Mouse (Mus musculus) heart, embryonic 10.5 days (tissue): ENCODE data around the gene Gipc3. TPM values are rescaled to one million over a fixed set of nuclear protein-coding genes. Genes with fewer than 3 reads are reported as not detected.

ENCODE experiments used
- DNase-seq: peaks from one replicate; pipeline ENCODE4 v3.0.0-alpha.2; 2017; ENCODE audit warnings: low spot score
- H3K27ac ChIP-seq: fragments of 300-500 bp; sonication (generic); 2 replicates; pipeline ENCODE4 v1.5.1; 2016; ENCODE audit warnings: mild to moderate bottlenecking
- H3K27me3 ChIP-seq: fragments of 300-500 bp; sonication (generic); 2 replicates; pipeline ENCODE4 v1.6.1; 2016; ENCODE audit warnings: mild to moderate bottlenecking; ENCODE audit not compliant: poor library complexity, insufficient read depth, severe bottlenecking
- H3K36me3 ChIP-seq: fragments of 300-500 bp; sonication (generic); 2 replicates; pipeline ENCODE4 v1.6.1; 2016; ENCODE audit warnings: mild to moderate bottlenecking, moderate library complexity
- H3K4me1 ChIP-seq: fragments of 300-500 bp; sonication (generic); 2 replicates; pipeline ENCODE4 v1.6.1; 2016; ENCODE audit warnings: mild to moderate bottlenecking
- H3K4me3 ChIP-seq: fragments of 300-500 bp; sonication (generic); 2 replicates; pipeline ENCODE4 v1.5.1; 2016; ENCODE audit warnings: mild to moderate bottlenecking, moderate library complexity
- H3K9me3 ChIP-seq: fragments of 300-500 bp; sonication (generic); 2 replicates; pipeline ENCODE4 v1.6.1; 2016; ENCODE audit warnings: mild to moderate bottlenecking, moderate library complexity
- WGBS: fragments of 180-500 bp; shearing (Covaris S2); methylation state at CpG from one replicate; pipeline ENCODE4 v1.1.7; 2016; 5-methylcytosine and 5-hydroxymethylcytosine counted together
- polyA plus RNA-seq: library from polyadenylated mRNA; unstranded; fragments of >200 nt; fragmentation: Nextera tagmentation; extraction: Ambion mirVana; gene quantifications from 2 replicates; pipeline ENCODE4 v1.2.1, GENCODE M21; 2016

Gene Gipc3
- polyA plus RNA-seq, 1 experiment from 2014 or later = not detected

DNA sequence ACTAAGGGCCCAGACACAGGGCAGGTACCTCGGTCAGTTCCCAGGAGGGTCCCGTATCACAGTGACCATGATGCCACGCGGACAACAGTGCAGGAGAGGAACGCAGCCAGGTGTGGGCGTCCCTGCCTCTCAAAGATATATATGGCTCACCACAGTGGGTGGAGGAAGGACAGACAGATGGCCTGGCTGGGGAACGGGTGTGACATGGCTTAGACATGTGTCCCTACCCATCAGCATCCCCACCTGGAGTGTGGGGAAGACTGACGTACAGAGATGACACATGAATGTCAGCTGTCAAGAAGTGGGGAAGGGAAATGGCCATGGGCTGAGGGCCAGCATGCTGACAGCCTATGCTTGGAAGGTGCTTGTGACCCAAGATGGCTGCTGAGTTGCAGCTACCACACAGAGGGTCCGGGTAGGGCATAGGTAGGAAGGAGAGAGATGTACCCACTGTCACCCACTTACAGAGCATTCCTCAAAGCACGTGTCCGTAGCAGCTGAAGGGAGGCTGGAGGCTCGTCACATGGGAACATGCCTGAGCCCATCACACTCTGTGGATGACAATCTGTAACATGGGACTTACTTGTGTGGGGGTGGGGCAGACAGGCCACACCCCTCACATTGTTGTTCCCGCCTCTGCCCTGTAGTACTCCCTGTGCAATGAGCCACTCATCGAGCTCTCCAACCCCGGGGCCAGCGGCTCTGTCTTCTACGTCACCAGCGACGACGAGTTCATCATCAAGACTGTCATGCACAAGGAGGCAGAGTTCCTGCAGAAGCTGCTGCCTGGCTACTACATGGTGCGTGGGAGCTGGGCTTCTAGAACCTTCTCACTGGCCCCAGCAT, 36.0 kb downstream of the Gipc3 start:
- Histone ChIP-seq H3K36me3 (peaks cover 68% of the 10 kb centered on the region), H3K9me3 (no peaks in the 10 kb centered on the region), H3K27me3 (no peaks in the 10 kb centered on the region), H3K4me1 (peaks cover 31% of the 10 kb centered on the region), H3K4me3 (no peak overlapping the region), H3K27ac (no peak overlapping the region)
- WGBS = 91% methylated on average over 21 of the region's 21 CpGs
- no peak for DNase-seq

DNA sequence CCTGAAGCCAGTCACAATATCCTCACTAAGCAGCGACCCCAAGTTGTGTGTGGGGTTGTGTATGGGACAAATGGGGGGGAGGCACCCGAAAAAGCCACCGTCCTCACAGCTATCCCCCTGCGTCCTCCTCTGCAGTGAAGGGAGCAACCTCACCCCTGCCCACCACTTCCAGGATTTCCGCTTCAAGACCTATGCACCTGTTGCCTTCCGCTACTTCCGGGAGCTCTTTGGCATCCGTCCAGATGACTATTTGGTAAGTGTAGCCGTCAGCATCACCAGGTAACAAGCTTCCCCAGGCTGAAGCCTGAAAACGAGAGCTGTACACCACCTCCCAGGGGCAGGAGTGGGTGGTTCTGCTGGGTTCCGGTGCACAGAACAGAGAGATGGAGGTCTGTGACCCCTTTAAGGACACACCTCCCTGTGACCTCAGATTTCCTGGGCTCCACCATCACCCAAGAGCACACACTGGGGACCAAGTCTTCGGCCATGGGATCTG, 36.8 kb downstream of the Gipc3 start:
- Histone ChIP-seq H3K27ac (no peak overlapping the region), H3K27me3 (no peaks in the 10 kb centered on the region), H3K4me3 (no peak overlapping the region), H3K9me3 (no peaks in the 10 kb centered on the region), H3K4me1 (peaks cover 40% of the 10 kb centered on the region), H3K36me3 (peaks cover 59% of the 10 kb centered on the region)
- no peak for DNase-seq
- 90% methylated on average over 12 of the region's 12 CpGs for WGBS

DNA sequence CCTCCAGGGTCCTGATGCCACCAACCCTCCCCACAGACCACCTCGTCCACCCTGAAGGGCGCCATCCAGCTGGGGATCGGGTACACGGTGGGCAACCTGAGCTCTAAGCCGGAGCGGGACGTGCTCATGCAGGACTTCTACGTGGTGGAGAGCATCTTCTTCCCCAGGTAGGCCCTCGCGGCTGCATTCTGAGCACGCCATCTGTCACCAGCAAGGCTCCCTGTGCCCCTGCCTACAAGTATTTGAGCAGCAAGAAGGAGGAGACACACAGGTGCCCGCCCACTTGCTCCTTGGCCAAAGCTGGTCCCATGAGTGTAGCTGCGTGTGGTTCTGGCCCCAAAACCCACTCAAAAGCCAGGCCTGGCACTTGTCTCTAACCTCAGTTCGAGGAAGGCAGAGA, 37.4 kb downstream of the Gipc3 start:
- Histone ChIP-seq H3K36me3 (peaks cover 54% of the 10 kb centered on the region), H3K27ac (no peak overlapping the region), H3K4me1 (peaks cover 45% of the 10 kb centered on the region), H3K27me3 (no peaks in the 10 kb centered on the region), H3K4me3 (no peak overlapping the region), H3K9me3 (no peaks in the 10 kb centered on the region)
- WGBS = 90% methylated on average over 14 of the region's 14 CpGs
- DNase-seq = no peak

DNA sequence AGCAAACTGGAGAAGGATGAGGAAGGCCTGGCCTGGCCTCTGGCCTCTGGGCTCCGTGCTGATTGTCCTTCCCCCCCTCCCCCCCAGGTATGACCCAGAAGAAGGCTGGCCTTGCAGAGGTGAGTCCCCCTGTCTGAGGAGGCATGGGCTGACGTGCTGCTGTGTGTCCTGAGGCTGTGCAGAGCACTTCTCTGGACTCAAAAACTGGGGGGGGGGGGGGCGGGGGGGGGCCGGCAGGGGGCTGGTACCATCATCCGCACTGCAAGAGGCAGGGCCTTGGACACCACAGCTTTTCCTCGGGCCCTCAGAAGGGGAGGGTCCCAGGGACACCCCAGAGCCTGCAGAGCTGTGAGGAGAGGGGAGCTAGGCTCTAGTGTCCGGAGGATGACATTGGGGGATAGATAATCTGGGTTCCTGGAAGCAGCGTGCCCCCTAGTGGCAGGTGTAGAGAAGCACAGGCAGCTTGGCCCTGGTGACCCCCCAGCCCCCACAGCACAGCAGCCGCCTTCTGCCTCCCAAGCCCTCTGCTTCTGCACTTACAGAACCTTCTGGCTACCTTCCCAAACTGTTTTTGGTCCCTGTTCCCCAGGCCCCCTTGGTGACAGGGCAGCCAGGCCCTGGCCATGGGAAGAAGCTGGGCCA, 38.3 kb downstream of the Gipc3 start:
- no peak for DNase-seq
- Histone ChIP-seq H3K27me3 (no peaks in the 10 kb centered on the region), H3K9me3 (no peaks in the 10 kb centered on the region), H3K4me1 (peaks cover 55% of the 10 kb centered on the region), H3K4me3 (no peak overlapping the region; the same call in 1 of the 2 replicates), H3K27ac (no peak overlapping the region), H3K36me3 (peaks cover 44% of the 10 kb centered on the region)
- WGBS = 24% methylated on average over 9 of the region's 9 CpGs

DNA sequence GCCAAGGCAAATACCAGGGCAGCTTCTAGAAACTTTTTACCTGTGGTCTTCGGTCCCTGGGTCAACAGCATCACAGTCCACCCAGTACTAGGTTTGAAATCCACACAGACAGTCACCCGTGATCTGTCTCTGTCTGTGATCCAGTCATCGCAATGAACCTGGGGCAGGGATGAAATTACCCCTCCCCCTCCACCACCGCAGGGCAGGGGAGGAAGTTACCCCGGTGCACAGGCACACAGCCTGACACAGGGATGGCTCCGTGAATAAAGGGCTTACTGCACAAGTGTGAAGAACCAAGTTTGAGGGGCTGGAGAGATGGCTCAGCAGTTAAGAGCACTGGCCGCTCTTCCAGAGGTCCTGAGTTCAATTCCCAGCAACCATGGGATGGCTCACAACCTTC, 39.3 kb downstream of the Gipc3 start:
- 72% methylated on average over 7 of the region's 7 CpGs for WGBS

DNA sequence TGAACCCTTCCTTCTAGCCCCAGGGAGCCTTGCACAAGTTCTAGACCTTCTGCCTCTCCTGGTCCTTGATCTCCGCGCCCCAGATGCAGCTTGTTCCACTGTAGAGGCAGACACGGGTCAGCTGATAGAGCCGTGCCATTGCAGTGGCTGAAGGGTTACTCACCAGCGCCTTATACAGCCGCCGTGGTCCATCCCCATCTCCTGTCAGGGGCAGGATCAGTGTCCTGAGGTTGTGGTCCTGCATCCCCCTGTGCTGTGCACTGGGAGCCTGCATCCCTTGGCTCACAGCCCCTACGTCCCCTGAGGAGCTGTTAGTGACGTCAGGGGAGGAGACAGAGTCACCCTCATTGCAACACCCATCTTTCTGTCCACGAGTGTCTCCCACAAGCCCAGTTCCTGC, 39.8 kb downstream of the Gipc3 start:
- Histone ChIP-seq H3K4me1 (peaks cover 69% of the 10 kb centered on the region), H3K27me3 (no peaks in the 10 kb centered on the region), H3K9me3 (no peaks in the 10 kb centered on the region), H3K4me3 (peak overlapping the region; percentile 30), H3K27ac (peak overlapping the region; percentile 79), H3K36me3 (peaks cover 36% of the 10 kb centered on the region)
- WGBS = 60% methylated on average over 10 of the region's 10 CpGs
- no peak for DNase-seq

More for the DNA sequence above, 39.3 kb downstream of the Gipc3 start:
- no peaks in the 10 kb centered on the region for H3K9me3 ChIP-seq
- H3K4me3 ChIP-seq = 0 out of 2 replicates have a peak overlapping the region, but pooled peaks have one; percentile 30
- H3K27me3 ChIP-seq = no peaks in the 10 kb centered on the region
- H3K27ac ChIP-seq = peak overlapping the region; percentile 79; the same call in 1 of the 2 replicates
- peaks cover 35% of the 10 kb centered on the region for H3K36me3 ChIP-seq
- H3K4me1 ChIP-seq = peaks cover 64% of the 10 kb centered on the region
- no peak for DNase-seq

DNA sequence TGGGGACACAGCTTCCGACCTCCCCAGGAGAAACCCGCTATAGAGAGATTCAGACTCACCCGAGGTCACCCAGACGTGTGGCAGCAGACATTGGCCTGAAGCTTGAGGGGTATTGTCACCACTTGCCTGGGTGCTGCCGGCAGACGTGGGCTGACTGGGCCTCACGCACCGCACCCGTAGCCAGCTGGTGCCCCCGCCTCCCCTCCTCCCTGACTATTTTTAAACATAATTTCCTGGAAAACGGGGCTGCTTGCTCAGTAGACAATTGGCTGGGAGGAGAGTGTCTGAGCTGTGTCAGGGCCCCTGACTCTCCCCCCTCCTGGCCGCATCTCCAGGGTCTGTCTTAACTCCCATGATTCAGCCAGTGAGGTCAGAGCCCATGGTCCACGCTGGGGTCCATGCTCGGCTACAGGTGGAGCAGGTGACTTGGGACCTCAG, 40.3 kb downstream of the Gipc3 start:
- H3K4me1 ChIP-seq = peaks cover 74% of the 10 kb centered on the region

DNA sequence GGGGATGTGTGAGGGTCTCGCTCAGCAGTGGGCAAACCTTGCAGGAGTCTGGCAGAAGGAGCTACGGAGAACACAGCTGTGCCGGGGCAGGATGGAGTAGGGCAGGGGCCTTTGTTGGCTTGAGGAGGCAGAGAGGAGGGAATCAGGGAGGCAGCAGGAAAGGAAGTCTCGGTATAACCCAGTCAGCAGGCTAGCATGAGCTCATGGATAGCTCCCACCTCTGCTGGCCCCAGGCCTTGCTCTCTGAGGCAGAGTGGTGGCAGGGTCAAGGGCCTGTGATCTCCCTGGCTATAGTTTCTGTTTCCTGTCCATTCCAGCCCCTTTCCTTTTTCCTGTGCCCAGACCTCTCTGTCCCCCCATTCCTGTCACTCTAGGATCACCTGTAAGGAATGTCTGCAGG, 40.8 kb downstream of the Gipc3 start:
- Histone ChIP-seq H3K4me3 (peak overlapping the region; percentile 30), H3K27me3 (no peaks in the 10 kb centered on the region), H3K27ac (peak overlapping the region; percentile 79), H3K9me3 (no peaks in the 10 kb centered on the region), H3K4me1 (peaks cover 79% of the 10 kb centered on the region), H3K36me3 (peaks cover 27% of the 10 kb centered on the region)
- DNase-seq = no peak
- 68% methylated on average over 4 of the region's 4 CpGs for WGBS

More for the DNA sequence above, 40.3 kb downstream of the Gipc3 start:
- 30% methylated on average over 14 of the region's 14 CpGs for WGBS
- no peaks in the 10 kb centered on the region for H3K9me3 ChIP-seq
- no peaks in the 10 kb centered on the region for H3K27me3 ChIP-seq
- peak overlapping the region; percentile 30 for H3K4me3 ChIP-seq
- peaks cover 32% of the 10 kb centered on the region for H3K36me3 ChIP-seq
- DNase-seq = peak; percentile 91
- peak overlapping the region; percentile 79 for H3K27ac ChIP-seq

DNA sequence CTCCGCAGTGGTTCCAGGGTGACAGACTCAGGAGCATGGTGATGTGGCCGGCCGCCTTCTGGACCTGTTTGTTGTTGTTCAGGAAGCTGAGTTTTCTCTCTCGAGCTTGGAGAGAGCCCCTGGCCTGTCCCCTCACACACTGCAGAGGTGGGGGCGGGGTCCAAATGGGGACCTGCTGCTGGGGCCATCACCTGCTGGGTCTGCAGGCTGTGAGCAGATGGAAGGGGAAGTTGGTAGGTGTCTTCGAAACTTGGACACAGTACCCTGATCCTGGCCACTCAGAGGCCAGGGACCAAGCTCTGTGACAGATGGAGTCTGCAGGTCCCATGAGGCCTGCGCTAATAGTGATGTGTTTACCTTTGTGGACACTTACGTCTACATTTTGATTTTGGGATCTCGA, 41.7 kb downstream of the Gipc3 start:
- Histone ChIP-seq H3K4me1 (peaks cover 83% of the 10 kb centered on the region), H3K27me3 (no peaks in the 10 kb centered on the region), H3K4me3 (no peak overlapping the region), H3K27ac (0 out of 2 replicates have a peak overlapping the region, but pooled peaks have one; percentile 71), H3K9me3 (no peaks in the 10 kb centered on the region), H3K36me3 (peaks cover 23% of the 10 kb centered on the region)
- WGBS = 79% methylated on average over 9 of the region's 9 CpGs
- DNase-seq = no peak

DNA sequence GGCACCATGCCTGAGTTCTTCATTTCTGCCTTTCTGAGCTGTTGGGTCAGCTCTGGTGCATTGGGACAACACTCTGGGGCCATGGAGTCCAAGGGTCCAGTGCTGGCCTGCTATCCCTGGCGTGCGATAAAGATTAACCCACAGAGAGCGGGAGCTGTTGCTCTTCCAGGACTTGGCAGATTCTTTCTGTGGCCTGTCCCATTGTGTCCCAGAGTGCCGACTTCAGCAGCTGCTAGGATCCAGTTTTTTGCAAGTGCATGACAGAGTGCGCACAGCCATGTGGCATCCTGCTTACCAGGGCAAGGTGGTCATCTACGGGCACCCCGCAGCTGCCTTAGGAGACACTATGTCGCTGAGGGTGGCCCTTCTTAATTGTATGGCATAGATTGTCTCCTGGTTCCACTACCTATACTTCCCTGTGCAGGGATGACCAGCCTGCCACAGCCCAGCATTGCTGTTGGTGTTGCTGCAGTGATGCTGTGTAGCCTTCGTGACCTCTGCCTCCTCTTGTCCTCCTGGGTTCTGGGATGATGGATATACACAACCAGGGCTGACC, 42.6 kb downstream of the Gipc3 start:
- WGBS = 81% methylated on average over 9 of the region's 9 CpGs
- no peaks in the 10 kb centered on the region for H3K9me3 ChIP-seq
- no peaks in the 10 kb centered on the region for H3K27me3 ChIP-seq
- H3K36me3 ChIP-seq = peaks cover 15% of the 10 kb centered on the region
- peak overlapping the region; percentile 71 for H3K27ac ChIP-seq
- peaks cover 89% of the 10 kb centered on the region for H3K4me1 ChIP-seq
- DNase-seq = no peak
- H3K4me3 ChIP-seq = no peak overlapping the region

DNA sequence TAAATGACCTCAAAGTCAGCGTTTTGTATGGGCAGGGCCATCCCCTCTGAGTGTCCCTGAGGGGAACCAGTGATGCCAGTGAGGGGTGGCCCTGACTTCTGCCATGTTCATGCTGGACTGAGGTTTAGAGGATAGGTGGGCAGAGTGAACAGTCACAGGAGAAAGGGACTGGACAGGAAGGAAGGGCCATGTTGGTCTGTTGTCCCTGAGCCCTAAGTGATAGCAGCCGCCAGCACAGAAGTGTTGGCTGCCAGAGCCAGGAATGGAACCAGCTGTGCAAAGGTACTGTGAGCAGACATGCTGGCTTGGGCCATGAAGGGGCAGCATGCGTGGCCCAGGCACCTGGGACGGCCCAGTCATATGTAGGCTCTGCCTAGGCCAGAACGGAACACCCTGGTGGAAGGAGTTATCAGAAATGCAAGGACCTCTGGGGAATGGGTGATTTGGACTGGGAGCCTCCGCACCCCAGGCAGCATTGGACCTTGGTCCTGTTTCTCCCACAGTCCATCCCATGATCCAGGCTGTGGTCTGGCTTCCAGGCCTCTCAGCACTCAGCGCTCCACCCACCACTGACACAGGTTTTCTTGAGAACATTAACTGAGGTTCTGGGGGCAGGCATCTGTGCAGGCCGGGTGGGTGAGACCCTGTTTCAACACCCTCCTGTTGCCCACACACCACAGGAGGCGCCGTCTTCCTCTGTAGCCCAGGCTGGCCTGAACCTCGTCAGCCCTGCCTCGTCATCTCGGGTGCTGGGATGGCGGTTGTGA, 43.3 kb downstream of the Gipc3 start:
- H3K9me3 ChIP-seq = no peaks in the 10 kb centered on the region
- peak overlapping the region; percentile 71; the same call in 1 of the 2 replicates for H3K27ac ChIP-seq
- DNase-seq = no peak
- H3K36me3 ChIP-seq = peaks cover 15% of the 10 kb centered on the region
- no peaks in the 10 kb centered on the region for H3K27me3 ChIP-seq
- peaks cover 90% of the 10 kb centered on the region for H3K4me1 ChIP-seq
- no peak overlapping the region; the same call in 1 of the 2 replicates for H3K4me3 ChIP-seq
- 86% methylated on average over 14 of the region's 14 CpGs for WGBS

DNA sequence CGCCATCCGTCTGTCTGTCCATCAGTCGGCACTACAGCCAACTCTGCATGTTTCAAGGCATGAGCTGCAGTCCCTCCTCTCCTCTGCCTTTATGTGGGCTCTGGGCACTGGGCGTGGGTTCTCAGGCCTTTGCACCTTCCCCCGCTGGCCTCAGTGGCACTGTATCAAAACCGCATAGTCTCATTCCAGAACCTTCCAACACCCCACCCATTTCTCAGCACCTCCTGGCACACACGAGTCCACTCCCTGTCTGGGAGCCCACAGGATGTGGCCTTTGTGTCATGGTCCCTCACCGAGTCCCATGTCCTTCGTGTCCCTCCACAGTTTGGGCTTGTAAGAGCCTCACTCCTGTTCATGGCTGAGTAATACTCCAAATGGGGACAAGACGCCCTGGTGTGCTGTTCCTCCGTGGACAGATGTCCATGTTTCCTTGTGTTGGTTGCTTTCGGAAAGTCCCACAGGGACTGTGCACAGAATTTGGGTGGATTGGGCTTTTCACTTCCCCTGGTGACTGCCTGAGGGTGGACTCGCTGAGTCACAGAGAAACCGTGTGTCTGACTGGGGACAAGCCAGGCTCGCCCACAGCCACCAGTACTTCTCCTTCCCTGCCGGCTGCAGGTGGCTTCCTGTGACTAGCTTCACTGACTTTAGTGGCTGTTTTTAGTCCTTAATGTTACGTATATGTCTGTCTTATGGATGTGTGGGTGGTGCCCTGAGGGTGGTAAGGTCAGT, 44.5 kb downstream of the Gipc3 start:
- no peak for DNase-seq
- no peak overlapping the region for H3K4me3 ChIP-seq
- peaks cover 91% of the 10 kb centered on the region for H3K4me1 ChIP-seq
- H3K27me3 ChIP-seq = no peaks in the 10 kb centered on the region
- peaks cover 15% of the 10 kb centered on the region for H3K36me3 ChIP-seq
- 92% methylated on average over 17 of the region's 17 CpGs for WGBS
- no peaks in the 10 kb centered on the region for H3K9me3 ChIP-seq
- H3K27ac ChIP-seq = peak overlapping the region; percentile 76
